Mouse (Mus musculus) MEL (cell line): Measurements from ENCODE around the gene Ifnz.
"Not testable (repeated sequence)": the region's sequence is repeated elsewhere in the genome, so short reads cannot be mapped to it uniquely, and the experiment has no call there.

Experiments
- CTCF ChIP-seq, 3 experiments: IDR thresholded peaks in 2 of 3; conservative IDR thresholded peaks in 1 of 3; 2 replicates each; pipeline ENCODE4 v1.5.1; 2011 to 2012; ENCODE audit warnings: low read length in 3 of 3, low read depth in 2 of 3, mild to moderate bottlenecking in 2 of 3, improper control_type of control experiment in 1 of 3, inconsistent platforms in 1 of 3, mixed read lengths in 1 of 3, moderate library complexity in 1 of 3; ENCODE audit not compliant: control insufficient read depth in 1 of 3, insufficient read depth in 1 of 3, poor library complexity in 1 of 3, severe bottlenecking in 1 of 3
- EP300 ChIP-seq, 2 experiments: IDR thresholded peaks; 2 replicates each; pipeline ENCODE4 v1.6.1; 2011; ENCODE audit warnings: improper control_type of control experiment in 2 of 2, low read length in 2 of 2, low read depth in 1 of 2, mild to moderate bottlenecking in 1 of 2
- MAX ChIP-seq: IDR thresholded peaks from 2 replicates; pipeline ENCODE4 v1.6.1; 2011; ENCODE audit warnings: low read length, improper control_type of control experiment

DNA sequence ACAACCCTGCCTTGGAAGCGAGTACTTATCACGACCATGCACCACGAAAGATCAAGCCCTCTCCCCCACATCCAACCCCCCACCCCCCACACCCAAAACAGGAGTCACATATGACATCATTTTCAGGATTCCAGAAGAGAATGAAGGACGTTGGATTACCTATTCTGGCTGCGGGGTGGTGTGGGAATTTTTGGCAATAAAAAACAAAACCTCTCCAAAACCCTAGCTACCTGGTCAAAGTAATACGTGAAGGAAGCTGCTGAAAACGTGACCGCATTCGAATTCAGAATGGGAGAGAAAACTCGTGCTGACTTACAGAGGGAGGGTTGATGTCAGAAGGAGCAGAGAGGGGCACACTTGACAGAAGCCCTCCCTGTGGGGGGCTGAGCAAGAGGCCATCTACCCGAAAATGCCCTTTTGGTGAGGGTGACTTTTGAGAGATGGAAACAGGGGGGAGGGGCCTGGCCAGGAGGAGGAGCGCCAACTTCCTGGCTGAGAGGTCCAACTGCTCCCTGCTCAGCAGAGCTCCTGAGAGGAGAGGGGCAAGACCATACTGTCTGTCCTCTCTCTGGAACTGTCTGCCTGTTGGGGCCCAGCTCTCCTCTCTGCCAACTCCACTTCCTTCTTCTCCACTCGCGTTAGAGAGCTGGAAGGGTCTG lies 22.2 kb upstream of the Ifnz start, which contains the start of gene Gm13283:
- TF ChIP-seq EP300 (IDR thresholded peaks at IDR 0.05; ENCODE audit: low read depth in 1 of 2, low read length in 2 of 2); CTCF (IDR thresholded peaks at IDR 0.05 in 2 of 3, conservative IDR thresholded peaks at IDR 0.05 in 1 of 3; ENCODE audit: control insufficient read depth in 1 of 3, insufficient read depth in 1 of 3, low read depth in 2 of 3, low read length in 3 of 3, poor library complexity in 1 of 3, severe bottlenecking in 1 of 3); MAX: not testable (repeated sequence)
